Mouse (Mus musculus): ENCODE data around the gene Cntn2. TPM values are rescaled to one million over a fixed set of nuclear protein-coding genes. Genes with fewer than 3 reads are reported as not detected.
"Not testable (repeated sequence)": the region's sequence is repeated elsewhere in the genome, so short reads cannot be mapped to it uniquely, and the experiment has no call there.

Cntn2 gene
- polyA plus RNA-seq, 1 experiment: 0.07 TPM

DNA sequence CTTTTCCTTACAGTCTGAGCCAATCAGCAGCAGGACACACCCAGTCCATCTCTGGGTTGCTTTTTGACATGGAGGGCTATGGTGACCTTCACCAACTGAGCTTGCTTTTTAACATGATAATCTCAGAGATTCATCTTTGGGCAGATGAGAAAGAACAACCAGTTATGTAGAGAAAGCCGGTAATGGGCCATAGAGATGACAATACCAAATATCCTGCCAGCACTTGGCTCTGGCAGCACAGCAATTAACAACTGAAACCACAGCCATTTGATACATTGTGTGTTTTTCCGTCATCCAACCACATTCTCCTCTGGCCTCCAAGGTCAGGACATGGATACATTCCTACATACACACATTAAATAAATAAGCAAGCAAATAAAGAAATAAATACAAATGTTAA is 72.0 kb downstream of the Cntn2 start:
- H3K4me3 ChIP-seq (replicated peaks; ENCODE audit: extremely low read depth, low read depth, low read length): no peak overlapping the region
- 78% methylated on average over 2 of the region's 2 CpGs for WGBS
- DNase-seq: no peak
- no peak for TF ChIP-seq POLR2A (IDR thresholded peaks at IDR 0.05; ENCODE audit: borderline replicate concordance, extremely low read depth, low read depth, low read length)
- no peak for TF ChIP-seq CTCF (IDR thresholded peaks at IDR 0.05; ENCODE audit: insufficient read depth, low read length)
- no peaks in the 10 kb centered on the region for H3K4me1 ChIP-seq (ENCODE audit: control insufficient read depth, insufficient read depth, low read length)

DNA sequence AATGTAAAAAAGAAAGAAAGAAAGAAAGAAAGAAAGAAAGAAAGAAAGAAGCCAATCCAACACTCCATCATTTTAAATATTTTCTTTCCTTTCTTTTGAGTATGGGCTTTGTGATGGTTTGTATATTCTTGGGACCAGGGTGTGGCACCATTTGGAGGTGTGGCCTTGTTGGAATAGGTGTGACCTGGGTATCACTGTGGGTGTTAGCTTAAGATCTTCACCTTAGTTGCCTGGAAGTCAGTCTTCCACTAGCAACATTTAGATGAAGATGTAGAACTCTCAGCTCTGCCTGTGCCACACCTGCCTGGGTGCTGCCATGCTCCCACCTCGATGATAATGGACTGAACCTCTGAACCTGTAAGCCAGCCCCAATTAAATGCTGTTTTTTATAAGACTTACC is 73.0 kb downstream of the Cntn2 start:
- not testable (repeated sequence) for H3K4me1 ChIP-seq (ENCODE audit: control insufficient read depth, insufficient read depth, low read length); DNase-seq; H3K4me3 ChIP-seq (replicated peaks; ENCODE audit: extremely low read depth, low read depth, low read length)
- 77% methylated on average over 1 of the region's 1 CpGs for WGBS

DNA sequence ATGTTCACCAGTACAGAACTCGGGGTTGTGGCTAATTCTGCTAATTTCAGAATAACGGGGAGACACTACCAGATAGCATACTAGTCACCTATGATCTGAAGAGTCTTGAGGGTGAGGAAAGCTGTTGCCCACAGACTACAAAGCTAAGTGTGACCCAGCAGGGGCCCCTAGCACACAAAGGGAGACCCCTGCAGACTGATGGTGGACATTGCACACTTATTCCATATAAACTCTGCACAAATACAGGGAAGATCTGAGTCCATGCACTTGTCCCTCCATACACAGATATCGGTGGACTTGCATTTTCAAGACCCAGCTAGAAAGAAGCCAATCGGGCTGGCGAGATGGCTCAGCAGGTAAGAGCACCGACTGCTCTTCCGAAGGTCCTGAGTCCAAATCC is 73.5 kb downstream of the Cntn2 start:
- 90% methylated on average over 7 of the region's 7 CpGs for WGBS
- TF ChIP-seq POLR2A (IDR thresholded peaks at IDR 0.05; ENCODE audit: borderline replicate concordance, extremely low read depth, low read depth, low read length) (no peak), CTCF (IDR thresholded peaks at IDR 0.05; ENCODE audit: insufficient read depth, low read length) (0 out of 2 replicates have a peak, but pooled peaks have one; percentile 3)
- no peak overlapping the region for H3K4me3 ChIP-seq (replicated peaks; ENCODE audit: extremely low read depth, low read depth, low read length)
- DNase-seq: no peak
- no peaks in the 10 kb centered on the region for H3K4me1 ChIP-seq (ENCODE audit: control insufficient read depth, insufficient read depth, low read length)

GRCm38 (mm10) chr1:132468926-132469325 is 74.1 kb downstream of the Cntn2 start:
- TF ChIP-seq CTCF (IDR thresholded peaks at IDR 0.05; ENCODE audit: insufficient read depth, low read length) (no peak), POLR2A (IDR thresholded peaks at IDR 0.05; ENCODE audit: borderline replicate concordance, extremely low read depth, low read depth, low read length) (no peak)
- no peak overlapping the region for H3K4me3 ChIP-seq (replicated peaks; ENCODE audit: extremely low read depth, low read depth, low read length)
- H3K4me1 ChIP-seq (ENCODE audit: control insufficient read depth, insufficient read depth, low read length): no peaks in the 10 kb centered on the region; the same call in 1 of the 2 replicates
- no peak for DNase-seq

DNA sequence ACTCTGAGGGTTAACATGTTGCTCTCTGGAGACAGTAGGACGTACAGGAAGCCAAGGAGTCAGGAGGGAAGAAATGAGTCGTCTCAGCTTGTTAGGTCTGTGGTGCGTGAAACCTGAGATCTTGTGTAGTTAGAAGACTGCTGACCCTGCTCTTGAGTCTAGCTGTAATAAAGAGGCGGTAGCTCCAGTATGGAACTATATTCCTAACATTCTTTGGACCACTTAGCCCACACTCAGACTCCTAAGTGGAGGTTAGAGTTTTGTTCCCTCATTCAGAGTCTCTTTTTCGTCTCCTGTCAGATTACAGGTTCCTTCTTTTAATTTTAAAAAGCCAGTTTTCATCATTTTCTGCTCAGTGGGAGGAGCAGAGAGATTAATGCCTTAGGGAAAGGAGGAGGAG is 78.4 kb downstream of the Cntn2 start:
- 51% methylated on average over 5 of the region's 5 CpGs for WGBS
- DNase-seq: no peak
- TF ChIP-seq CTCF (IDR thresholded peaks at IDR 0.05; ENCODE audit: insufficient read depth, low read length): no peak
- no peak for TF ChIP-seq POLR2A (IDR thresholded peaks at IDR 0.05; ENCODE audit: borderline replicate concordance, extremely low read depth, low read depth, low read length)
- no peak overlapping the region for H3K4me3 ChIP-seq (replicated peaks; ENCODE audit: extremely low read depth, low read depth, low read length)
- no peaks in the 10 kb centered on the region; the same call in 1 of the 2 replicates for H3K4me1 ChIP-seq (ENCODE audit: control insufficient read depth, insufficient read depth, low read length)

Other genes starting within 250 kb of the Cntn2 start
- 3.2 and 4.6 TPM in 2 replicates for gene Klhdc8a, start 244.6 kb downstream of the Cntn2 start, polyA plus RNA-seq (2012; rRNA removed)
- gene Nuak2, start 227.1 kb downstream of the Cntn2 start, polyA plus RNA-seq (2012; rRNA removed): 9.6 and 10.4 TPM in 2 replicates
- gene Tmcc2, start 152.0 kb downstream of the Cntn2 start, polyA plus RNA-seq (2012; rRNA removed): 135 and 154 TPM in 2 replicates
- 14.9 and 17.7 TPM in 2 replicates for gene Dstyk, start 125.7 kb downstream of the Cntn2 start, polyA plus RNA-seq (2012; rRNA removed)
- 11.7 and 20.8 TPM in 2 replicates for gene Rbbp5, start 65.9 kb downstream of the Cntn2 start, polyA plus RNA-seq (2012; rRNA removed)
- 2.4 and 3.5 TPM in 2 replicates for gene Tmem81, start 37.0 kb downstream of the Cntn2 start, polyA plus RNA-seq (2012; rRNA removed)
- 0.15 and 0.20 TPM in 2 replicates for gene Nfasc, start 198.5 kb upstream of the Cntn2 start, polyA plus RNA-seq (2012; rRNA removed)

Measured in lung, adult 2 months (tissue).